Comparison of ENCODE assay signal across 7 mouse cellular contexts in genomic region chr13:96132401-96132816, GRCm38 (mm10). TPM values are rescaled to one million over a fixed set of nuclear protein-coding genes. Genes with fewer than 3 reads are reported as not detected.
DNase-seq lines count a peak whose midpoint lies in the region; TF ChIP-seq lines count a peak whose summit lies in the region.

Sv2c (minus strand) TSS chr13:96132577.

- H3K27me3 ChIP-seq in midbrain, embryonic 10.5 days (ENCODE audit: low read depth, poor library complexity, severe bottlenecking), result peaks cover 91% of the 10 kb centered on the region
- H3K27me3 ChIP-seq in small intestine, adult 2 months (ENCODE audit: control insufficient read depth, insufficient read depth, low read length), result peaks cover 30% of the 10 kb centered on the region

- peak within 1 kb of the TSS; percentile 54 for H3K4me3 ChIP-seq in cortical plate, adult 2 months (ENCODE audit: insufficient read depth, low read length)
- H3K4me3 ChIP-seq in midbrain, embryonic 10.5 days, result peak within 1 kb of the TSS; percentile 61
- H3K4me3 ChIP-seq in small intestine, adult 2 months (ENCODE audit: low read depth, low read length), result peak within 1 kb of the TSS; percentile 26

- TF ChIP-seq POLR2A in cortical plate, adult 2 months (IDR thresholded peaks at IDR 0.05; ENCODE audit: extremely low read depth, insufficient read depth, low read length), result no peak
- no peak for TF ChIP-seq POLR2A in small intestine, adult 2 months (IDR thresholded peaks at IDR 0.05; ENCODE audit: low read depth, low read length)

- 0 out of 2 replicates have a peak within 1 kb of the TSS, but pooled peaks have one; percentile 43 for H3K27ac ChIP-seq in cortical plate, adult 2 months (ENCODE audit: insufficient read depth, low read length)
- H3K27ac ChIP-seq in midbrain, embryonic 10.5 days (replicated peaks), result peak within 1 kb of the TSS; percentile 71
- no peak within 1 kb of the TSS for H3K27ac ChIP-seq in small intestine, adult 2 months (ENCODE audit: insufficient read depth, low read depth, low read length)

- peak; percentile 30 for DNase-seq in thymus, postnatal 4 days
- DNase-seq in thymus, adult 18-20 months, result no peak
- DNase-seq in gastrocnemius, postnatal 14 days, result peak; percentile 14
- DNase-seq in layer of hippocampus, postnatal 10 days (ENCODE audit: low spot score in 2 of 2), result peak; percentile 41 to 58
- peak; percentile 82 for DNase-seq in midbrain, embryonic 10.5 days (ENCODE audit: low spot score)

- no peak for TF ChIP-seq CTCF in cortical plate, adult 2 months (IDR thresholded peaks at IDR 0.05; ENCODE audit: extremely low read depth, insufficient read depth, low read length)
- TF ChIP-seq CTCF in small intestine, adult 2 months (IDR thresholded peaks at IDR 0.05; ENCODE audit: extremely low read depth, insufficient read length, insufficient replicate concordance, low read depth, low read length), result no peak

- intact Hi-C loops in gastrocnemius, postnatal 14 days (cut with DNase I; ENCODE audit: low total_unique reads), result no loop called here

- H3K36me3 ChIP-seq in midbrain, embryonic 10.5 days, result no peaks in the 10 kb centered on the region
- no peaks in the 10 kb centered on the region for H3K36me3 ChIP-seq in small intestine, adult 2 months (ENCODE audit: control insufficient read depth, insufficient read depth, low read length)

- H3K4me1 ChIP-seq in cortical plate, adult 2 months (ENCODE audit: control insufficient read depth, insufficient read depth, low read length), result no peaks in the 10 kb centered on the region
- H3K4me1 ChIP-seq in midbrain, embryonic 10.5 days, result peaks cover 39% of the 10 kb centered on the region
- H3K4me1 ChIP-seq in small intestine, adult 2 months (ENCODE audit: control insufficient read depth, insufficient read depth, insufficient read length, low read length), result peaks cover 7% of the 10 kb centered on the region

- H3K9me3 ChIP-seq in midbrain, embryonic 10.5 days (replicated peaks), result no peaks in the 10 kb centered on the region

- WGBS in midbrain, embryonic 10.5 days, result 1% methylated on average over 44 of the region's 44 CpGs
- WGBS in small intestine, adult 2 months, result 2% methylated on average over 44 of the region's 44 CpGs

RNA-seq across cellular contexts. Expression of gene Sv2c, which starts in this region (rescaled TPM):
- polyA plus RNA-seq in cortical plate, adult 2 months (2012; rRNA removed), result 7.4 and 12.0 TPM in 2 replicates
- total RNA-seq in gastrocnemius, postnatal 14 days (2021), result under 1 TPM; 0.11 to 0.35 TPM
- 10 to 100 TPM; 14.5 to 15.0 TPM for total RNA-seq in layer of hippocampus, postnatal 10 days (2021)
- 1.1 and 1.2 TPM in 2 replicates for polyA plus RNA-seq in midbrain, embryonic 10.5 days (2016; fragmentation: Nextera tagmentation; extraction: Ambion mirVana)
- polyA plus RNA-seq in small intestine, adult 2 months (2012; rRNA removed), result 0.06 and 0.25 TPM in 2 replicates

Comparison
In these comparisons a context has a peak if more than half of its experiments do, and no peak if none do; other contexts are left out.
1. RNA of gene Sv2c (total RNA-seq): 14.5 to 15.0 TPM in layer of hippocampus, postnatal 10 days; 0.11 to 0.35 TPM in gastrocnemius, postnatal 14 days; every median in the first group is over 10 times any median in the second.
2. DNase-seq: peak in thymus, postnatal 4 days (single experiment), layer of hippocampus, postnatal 10 days (2 of 2) and midbrain, embryonic 10.5 days (single experiment); none in thymus, adult 18-20 months (0 of 2).
3. Peak in DNase-seq in gastrocnemius, postnatal 14 days; RNA of the gene not detected or under 1 TPM.
4. Peak in every context shown above with its lines, with median percentiles within 50 percentile points of each other: H3K4me3 ChIP-seq.